ENCODE assay signal across 12 mouse cellular contexts in genomic region chr17:28031281-28031941, GRCm38 (mm10). TPM values are rescaled to one million over a fixed set of nuclear protein-coding genes. Genes with fewer than 3 reads are reported as not detected.
A peak's percentile ranks its signal among the peaks of the same experiment; 100 is the strongest.
DNase-seq lines count a peak whose midpoint lies in the region; ATAC-seq and TF ChIP-seq lines count a peak whose summit lies in the region.
"Had no signal": no experiment of that assay in that cellular context is flagged by ENCODE, and none has a peak within 500 bp of the region (broad histone marks: within the 10 kb centered on the region; RNA-seq: fewer than 3 reads in every experiment).

No protein-coding gene starts in this region.

- no peak for DNase-seq in forebrain, embryonic 10.5 days (ENCODE audit: extremely low spot score, low spot score)
- DNase-seq in forebrain, embryonic 14.5 days (ENCODE audit: low spot score) = no peak
- DNase-seq in left cerebral cortex, adult 2 months (ENCODE audit: extremely low spot score in 1 of 2, low spot score in 2 of 2) = no peak
- no peak for DNase-seq in left cerebral cortex, adult 11 months (ENCODE audit: low spot score)
- DNase-seq in 416B (ENCODE audit: low read depth) = peak; percentile 80
- no peak for DNase-seq in spleen, postnatal 36 days (ENCODE audit: low spot score in 2 of 2)
- no peak for DNase-seq in frontal cortex, postnatal 25 days (ENCODE audit: low spot score in 2 of 2)
- DNase-seq: adrenal gland, postnatal 10 days; cerebellum, adult 18-20 months; kidney, adult 18-20 months had no signal

- H3K9me3 ChIP-seq in forebrain, embryonic 10.5 days = no peaks in the 10 kb centered on the region
- no peaks in the 10 kb centered on the region for H3K9me3 ChIP-seq in forebrain, embryonic 14.5 days (replicated peaks; ENCODE audit: control insufficient read depth, low read length)
- H3K9me3 ChIP-seq in hindbrain, embryonic 12.5 days (replicated peaks) = no peaks in the 10 kb centered on the region
- H3K9me3 ChIP-seq: limb, embryonic 12.5 days had no signal

- H3K4me3 ChIP-seq in forebrain, embryonic 10.5 days = no peak overlapping the region
- H3K4me3 ChIP-seq in forebrain, embryonic 14.5 days (ENCODE audit: low read depth, low read length) = no peak overlapping the region
- H3K4me3 ChIP-seq in left cerebral cortex, adult 2 months = no peak overlapping the region
- H3K4me3 ChIP-seq in hindbrain, embryonic 12.5 days = no peak overlapping the region
- H3K4me3 ChIP-seq: limb, embryonic 12.5 days had no signal

- peaks cover 13% of the 10 kb centered on the region for H3K36me3 ChIP-seq in forebrain, embryonic 10.5 days (replicated peaks)
- H3K36me3 ChIP-seq in forebrain, embryonic 14.5 days (ENCODE audit: control insufficient read depth, insufficient read depth, low read length) = no peaks in the 10 kb centered on the region
- 0 out of 2 replicates have a peak, but pooled peaks cover 14% of the 10 kb centered on the region for H3K36me3 ChIP-seq in hindbrain, embryonic 12.5 days

- peaks cover 60% of the 10 kb centered on the region for H3K4me1 ChIP-seq in forebrain, embryonic 10.5 days
- H3K4me1 ChIP-seq in forebrain, embryonic 14.5 days (ENCODE audit: control insufficient read depth, insufficient read depth, low read length) = peaks cover 19% of the 10 kb centered on the region
- H3K4me1 ChIP-seq in hindbrain, embryonic 12.5 days = peaks cover 52% of the 10 kb centered on the region

- TF ChIP-seq CTCF in left cerebral cortex, adult 2 months (IDR thresholded peaks at IDR 0.05) = no peak

- H3K27me3 ChIP-seq in forebrain, embryonic 10.5 days (ENCODE audit: poor library complexity, severe bottlenecking) = no peaks in the 10 kb centered on the region
- H3K27me3 ChIP-seq in forebrain, embryonic 14.5 days (replicated peaks; ENCODE audit: control insufficient read depth, insufficient read depth, low read length) = no peaks in the 10 kb centered on the region
- H3K27me3 ChIP-seq in hindbrain, embryonic 12.5 days = no peaks in the 10 kb centered on the region
- H3K27me3 ChIP-seq: limb, embryonic 12.5 days had no signal

- intact Hi-C loops in left cerebral cortex, adult 2 months (cut with DNase I) = loop anchor here (2.0 kb wide), 1 partner anchor 23 kb away; no protein-coding TSS in a partner anchor

- no peak overlapping the region; the same call in none of the 2 replicates for H3K9ac ChIP-seq in forebrain, embryonic 14.5 days (ENCODE audit: low read length)
- H3K9ac ChIP-seq in hindbrain, embryonic 12.5 days = no peak overlapping the region
- H3K9ac ChIP-seq: limb, embryonic 12.5 days had no signal

- no peak for ATAC-seq in forebrain, embryonic 14.5 days
- no peak for ATAC-seq in hindbrain, embryonic 12.5 days (ENCODE audit: low FRiP score)

- peak overlapping the region; percentile 75; the same call in 1 of the 2 replicates for H3K27ac ChIP-seq in forebrain, embryonic 10.5 days
- H3K27ac ChIP-seq in forebrain, embryonic 14.5 days (ENCODE audit: low read depth, low read length) = no peak overlapping the region
- H3K27ac ChIP-seq in left cerebral cortex, adult 2 months = peak overlapping the region; percentile 79
- 0 out of 2 replicates have a peak overlapping the region, but pooled peaks have one; percentile 19 for H3K27ac ChIP-seq in hindbrain, embryonic 12.5 days
- H3K27ac ChIP-seq: limb, embryonic 12.5 days had no signal

- 87% methylated on average over 9 of the region's 9 CpGs for WGBS in forebrain, embryonic 10.5 days
- 87% methylated on average over 9 of the region's 9 CpGs for WGBS in forebrain, embryonic 14.5 days
- WGBS in hindbrain, embryonic 12.5 days = 71% methylated on average over 9 of the region's 9 CpGs

- H3K4me2 ChIP-seq in forebrain, embryonic 14.5 days (ENCODE audit: low read length) = no peak overlapping the region
- H3K4me2 ChIP-seq in hindbrain, embryonic 12.5 days (replicated peaks) = no peak overlapping the region
- H3K4me2 ChIP-seq: limb, embryonic 12.5 days had no signal

RNA-seq across cellular contexts. Expression of gene Tcp11, which starts 49.0 kb away (rescaled TPM):
- 0.68 and 0.85 TPM in 2 replicates for polyA plus RNA-seq in forebrain, embryonic 10.5 days (2016; fragmentation: Nextera tagmentation; extraction: Ambion mirVana)
- 1.6 TPM in 2 replicates for polyA plus RNA-seq in forebrain, embryonic 14.5 days (2014; fragmentation: Nextera tagmentation; extraction: Ambion mirVana)
- total RNA-seq in left cerebral cortex, adult 2 months (2021) = under 1 TPM; 0.61 to 0.88 TPM
- 1.9 and 2.6 TPM in 2 replicates for polyA plus RNA-seq in hindbrain, embryonic 12.5 days (2016; fragmentation: Nextera tagmentation; extraction: Ambion mirVana)
